Mouse (Mus musculus) small intestine, adult 2 months (tissue): ENCODE results near the gene Wwtr1.

Experiments
- CTCF ChIP-seq: fragments of 200-500 bp; IDR thresholded peaks from 2 replicates; pipeline ENCODE4 v1.5.1; 2012; ENCODE audit warnings: low read depth, mild to moderate bottlenecking, control low read depth, inconsistent platforms, low read length, moderate library complexity, mixed read lengths; ENCODE audit not compliant: insufficient replicate concordance, insufficient read length; ENCODE audit errors: extremely low read depth
- POLR2A ChIP-seq: fragments of 200-500 bp; IDR thresholded peaks from 2 replicates; pipeline ENCODE4 v1.6.1; 2012; ENCODE audit warnings: low read depth, mild to moderate bottlenecking, control low read depth, inconsistent platforms, low read length, moderate library complexity

GRCm38 (mm10) chr3:57558761-57559160, 16.9 kb downstream of the Wwtr1 start:
- TF ChIP-seq CTCF, result no peak
- no peak for TF ChIP-seq POLR2A
